In genomic region chr16:34293675-34294074, GRCm38 (mm10) we compare ENCODE assay signal across 18 mouse cellular contexts.
DNase-seq lines count a peak whose midpoint lies in the region; ATAC-seq and TF ChIP-seq lines count a peak whose summit lies in the region.
"Had no signal": no experiment of that assay in that cellular context is flagged by ENCODE, and none has a peak within 500 bp of the region (broad histone marks: within the 10 kb centered on the region; RNA-seq: fewer than 3 reads in every experiment).

No protein-coding gene starts in this region.

- H3K27me3 ChIP-seq in hindbrain, postnatal 0 days (ENCODE audit: insufficient read depth, low read length): no peaks in the 10 kb centered on the region
- H3K27me3 ChIP-seq in hindbrain, embryonic 13.5 days: no peaks in the 10 kb centered on the region
- H3K27me3 ChIP-seq in lung, postnatal 0 days (replicated peaks; ENCODE audit: insufficient read depth, low read length): no peaks in the 10 kb centered on the region
- no peaks in the 10 kb centered on the region for H3K27me3 ChIP-seq in stomach, postnatal 0 days (ENCODE audit: control insufficient read depth, insufficient read depth, low read length)
- H3K27me3 ChIP-seq: limb, embryonic 15.5 days; midbrain, embryonic 15.5 days; stomach, embryonic 15.5 days had no signal

- ATAC-seq in cerebellum, adult (ENCODE audit: insufficient number of reproducible peaks, low FRiP score, low TSS enrichment): no peak
- ATAC-seq in hindbrain, postnatal 0 days: no peak
- no peak for ATAC-seq in hindbrain, embryonic 13.5 days (ENCODE audit: low FRiP score)
- no peak for ATAC-seq in lung, postnatal 0 days
- no peak for ATAC-seq in stomach, postnatal 0 days (ENCODE audit: low FRiP score, low TSS enrichment)
- ATAC-seq: midbrain, embryonic 15.5 days had no signal

- H3K4me3 ChIP-seq in hindbrain, postnatal 0 days (ENCODE audit: low read length): no peak overlapping the region
- no peak overlapping the region for H3K4me3 ChIP-seq in hindbrain, embryonic 13.5 days
- H3K4me3 ChIP-seq in lung, postnatal 0 days (ENCODE audit: low read depth, low read length): no peak overlapping the region
- H3K4me3 ChIP-seq in stomach, postnatal 0 days (ENCODE audit: low read depth, low read length): no peak overlapping the region
- H3K4me3 ChIP-seq: limb, embryonic 15.5 days; midbrain, embryonic 15.5 days; stomach, embryonic 15.5 days had no signal

- TF ChIP-seq EP300 in lung, postnatal 0 days (IDR thresholded peaks at IDR 0.05): no peak
- no peak for TF ChIP-seq EP300 in stomach, postnatal 0 days (optimal IDR thresholded peaks at IDR 0.05)

- H3K36me3 ChIP-seq in hindbrain, postnatal 0 days (ENCODE audit: insufficient read depth, low read length): no peaks in the 10 kb centered on the region; the same call in 1 of the 2 replicates
- peaks cover 26% of the 10 kb centered on the region for H3K36me3 ChIP-seq in hindbrain, embryonic 13.5 days
- H3K36me3 ChIP-seq in lung, postnatal 0 days (ENCODE audit: insufficient read depth, low read length): no peaks in the 10 kb centered on the region
- no peaks in the 10 kb centered on the region for H3K36me3 ChIP-seq in stomach, postnatal 0 days (ENCODE audit: control insufficient read depth, insufficient read depth, low read length)
- H3K36me3 ChIP-seq: limb, embryonic 15.5 days; stomach, embryonic 15.5 days had no signal

- H3K4me1 ChIP-seq in hindbrain, postnatal 0 days (ENCODE audit: insufficient read depth, low read length): no peaks in the 10 kb centered on the region
- 0 out of 2 replicates have a peak, but pooled peaks cover 4% of the 10 kb centered on the region for H3K4me1 ChIP-seq in hindbrain, embryonic 13.5 days (replicated peaks)
- H3K4me1 ChIP-seq in lung, postnatal 0 days (ENCODE audit: insufficient read depth, low read depth, low read length): no peaks in the 10 kb centered on the region
- no peaks in the 10 kb centered on the region for H3K4me1 ChIP-seq in stomach, postnatal 0 days (replicated peaks; ENCODE audit: control insufficient read depth, insufficient read depth)
- H3K4me1 ChIP-seq: limb, embryonic 15.5 days; stomach, embryonic 15.5 days had no signal

- no peak overlapping the region for H3K27ac ChIP-seq in hindbrain, postnatal 0 days
- no peak overlapping the region for H3K27ac ChIP-seq in hindbrain, embryonic 13.5 days
- H3K27ac ChIP-seq in lung, postnatal 0 days (ENCODE audit: low read length): no peak overlapping the region
- no peak overlapping the region for H3K27ac ChIP-seq in stomach, postnatal 0 days (replicated peaks)
- H3K27ac ChIP-seq: hindbrain, embryonic 14.5 days; limb, embryonic 15.5 days; midbrain, embryonic 15.5 days; stomach, embryonic 15.5 days had no signal

- no peak overlapping the region for H3K9ac ChIP-seq in hindbrain, postnatal 0 days (replicated peaks; ENCODE audit: low read length)
- no peak overlapping the region for H3K9ac ChIP-seq in hindbrain, embryonic 13.5 days
- no peak overlapping the region for H3K9ac ChIP-seq in lung, postnatal 0 days (replicated peaks; ENCODE audit: low read depth)
- H3K9ac ChIP-seq in stomach, postnatal 0 days (ENCODE audit: low read length): no peak overlapping the region
- H3K9ac ChIP-seq: hindbrain, embryonic 14.5 days; limb, embryonic 15.5 days; midbrain, embryonic 15.5 days; stomach, embryonic 15.5 days had no signal

- H3K4me2 ChIP-seq in hindbrain, postnatal 0 days (ENCODE audit: low read depth, low read length): no peak overlapping the region
- no peak overlapping the region for H3K4me2 ChIP-seq in hindbrain, embryonic 13.5 days
- H3K4me2 ChIP-seq in lung, postnatal 0 days (replicated peaks; ENCODE audit: low read depth, low read length): no peak overlapping the region
- no peak overlapping the region for H3K4me2 ChIP-seq in stomach, postnatal 0 days (replicated peaks; ENCODE audit: low read depth)
- H3K4me2 ChIP-seq: hindbrain, embryonic 14.5 days; limb, embryonic 15.5 days; midbrain, embryonic 15.5 days; stomach, embryonic 15.5 days had no signal

- 98% methylated on average over 2 of the region's 2 CpGs for WGBS in hindbrain, postnatal 0 days
- WGBS in hindbrain, embryonic 13.5 days: 96% methylated on average over 2 of the region's 2 CpGs
- 95% methylated on average over 2 of the region's 2 CpGs for WGBS in lung, postnatal 0 days
- 94% methylated on average over 2 of the region's 2 CpGs for WGBS in stomach, postnatal 0 days

- TF ChIP-seq CTCF in hindbrain, postnatal 0 days (IDR thresholded peaks at IDR 0.05; ENCODE audit: low read depth): peak; percentile 40; the same call in 1 of the 2 replicates
- TF ChIP-seq CTCF in lung, postnatal 0 days (IDR thresholded peaks at IDR 0.05): peak; percentile 41
- peak; percentile 58 for TF ChIP-seq CTCF in stomach, postnatal 0 days (IDR thresholded peaks at IDR 0.05; ENCODE audit: low read depth)

- DNase-seq in cerebellum, postnatal 10 days: peak; percentile 20 to 29
- DNase-seq in hindbrain, postnatal 0 days (ENCODE audit: low spot score): no peak
- DNase-seq in lung, postnatal 0 days (ENCODE audit: low spot score): no peak
- no peak for DNase-seq in lung, postnatal 10 days
- no peak for DNase-seq in stomach, postnatal 0 days (ENCODE audit: low spot score)
- no peak for DNase-seq in adrenal gland, adult 18-20 months (ENCODE audit: low spot score in 2 of 2)
- DNase-seq: adrenal gland, postnatal 25 days; cerebellum, adult 9-11 months; embryo, embryonic 11 days; kidney, adult 18-20 months; lung, adult 2 months; right cerebral cortex, postnatal 14 days had no signal

- H3K9me3 ChIP-seq in hindbrain, postnatal 0 days (ENCODE audit: low read length): no peaks in the 10 kb centered on the region
- no peaks in the 10 kb centered on the region for H3K9me3 ChIP-seq in hindbrain, embryonic 13.5 days
- H3K9me3 ChIP-seq in lung, postnatal 0 days (ENCODE audit: low read length): no peaks in the 10 kb centered on the region
- H3K9me3 ChIP-seq in stomach, postnatal 0 days (ENCODE audit: control insufficient read depth, low read length): no peaks in the 10 kb centered on the region
- H3K9me3 ChIP-seq: limb, embryonic 15.5 days; midbrain, embryonic 15.5 days; stomach, embryonic 15.5 days had no signal

Comparison
In these comparisons a context has a peak if more than half of its experiments do, and no peak if none do; other contexts are left out.
1. DNase-seq: peak in cerebellum, postnatal 10 days (2 of 2); none in hindbrain, postnatal 0 days (single experiment), lung, postnatal 0 days (single experiment), lung, postnatal 10 days (single experiment), stomach, postnatal 0 days (single experiment) and adrenal gland, adult 18-20 months (0 of 2).
2. Peak in every context shown above with its lines, with median percentiles within 50 percentile points of each other: CTCF ChIP-seq.